Mouse (Mus musculus) C2C12 (cell line): Measurements from ENCODE around the gene Nsd1. TPM values are rescaled to one million over a fixed set of nuclear protein-coding genes. Genes with fewer than 3 reads are reported as not detected.

Experiments
- H3K27me3 ChIP-seq: one replicate; pipeline ENCODE4 v1.6.1; 2011; ENCODE audit not compliant: control insufficient read depth, insufficient read depth, insufficient read length
- H3K36me3 ChIP-seq: one replicate; pipeline ENCODE4 v1.6.1; 2011; ENCODE audit not compliant: control insufficient read depth, insufficient read depth
- H3K4me3 ChIP-seq: one replicate; pipeline ENCODE4 v1.5.1; 2011; ENCODE audit warnings: mild to moderate bottlenecking, control low read depth; ENCODE audit not compliant: poor library complexity, insufficient read depth, severe bottlenecking
- H3K79me2 ChIP-seq: one replicate; pipeline ENCODE4 v1.6.1; 2011; ENCODE audit not compliant: control insufficient read depth, insufficient read depth
- H3K79me3 ChIP-seq: one replicate; pipeline ENCODE4 v1.6.1; 2011; ENCODE audit warnings: low read depth, control low read depth
- H3ac ChIP-seq: one replicate; pipeline ENCODE3; 2011; ENCODE audit warnings: low read depth; ENCODE audit not compliant: control insufficient read depth, insufficient read length
- CEBPB ChIP-seq: IDR thresholded peaks from one replicate; pipeline ENCODE4 v1.6.1; 2011; ENCODE audit warnings: low read depth, mild to moderate bottlenecking, control low read depth, moderate library complexity
- CTCF ChIP-seq: IDR thresholded peaks from one replicate; pipeline ENCODE4 v1.5.1; 2011; ENCODE audit not compliant: control insufficient read depth, insufficient read depth, insufficient read length
- FOSL1 ChIP-seq: IDR thresholded peaks from one replicate; pipeline ENCODE4 v1.8.0; 2011; ENCODE audit warnings: mild to moderate bottlenecking, low read length; ENCODE audit not compliant: poor library complexity, insufficient read depth, severe bottlenecking
- MAX ChIP-seq: IDR thresholded peaks from one replicate; pipeline ENCODE4 v1.6.1; 2011; ENCODE audit warnings: mild to moderate bottlenecking, control low read depth
- MYOD1 ChIP-seq: IDR thresholded peaks from one replicate; pipeline ENCODE4 v1.6.1; 2011; ENCODE audit warnings: low read depth; ENCODE audit not compliant: control insufficient read depth, insufficient read length
- MYOG ChIP-seq: IDR thresholded peaks from one replicate; pipeline ENCODE4 v1.6.1; 2011; ENCODE audit not compliant: control insufficient read depth, insufficient read length; ENCODE audit errors: extremely low read depth
- USF1 ChIP-seq: IDR thresholded peaks from one replicate; pipeline ENCODE4 v1.6.1; 2011; ENCODE audit warnings: low read depth, mild to moderate bottlenecking, control low read depth, moderate library complexity
- polyA plus RNA-seq: library from polyadenylated mRNA; unstranded; fragments of >200 nt; fragmentation: generic; extraction: Trizol; gene quantifications from one replicate; pipeline ENCODE4 v1.2.1, GENCODE M21; 2012; ENCODE audit warnings: missing spikeins

Gene Nsd1
- polyA plus RNA-seq, 1 experiment, result 10.5 TPM

DNA sequence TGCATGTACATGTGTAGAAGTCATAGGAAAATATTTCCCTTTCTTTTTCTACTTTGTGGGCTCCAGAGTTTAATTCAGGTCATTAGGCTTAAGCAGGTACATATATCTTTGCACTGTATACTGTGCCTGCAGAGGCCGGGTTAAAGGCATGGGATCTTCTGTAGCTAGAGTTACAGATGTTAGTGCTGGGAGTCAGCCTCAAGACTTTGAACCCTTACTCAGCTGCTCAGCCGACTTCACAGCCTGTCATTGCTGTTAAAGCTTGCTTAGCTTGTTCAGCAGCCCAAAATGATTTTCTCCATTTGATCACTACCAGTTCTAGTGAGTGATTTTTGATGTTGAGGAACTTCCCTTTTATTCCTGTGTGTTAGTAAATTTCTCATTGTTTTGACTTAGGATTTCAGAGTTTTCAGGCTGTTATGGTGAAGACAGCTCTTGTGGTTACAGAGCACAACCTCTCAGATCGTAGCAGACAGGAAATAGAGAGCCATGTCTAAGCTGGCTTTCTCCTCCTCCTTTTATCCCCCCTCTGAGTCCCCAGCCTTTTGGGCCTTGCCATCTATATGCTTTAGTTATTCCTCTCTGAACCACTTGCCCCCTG, 45.6 kb downstream of the Nsd1 start:
- no peak overlapping the region for H3K4me3 ChIP-seq
- peaks cover 6% of the 10 kb centered on the region for H3K36me3 ChIP-seq
- TF ChIP-seq CTCF, result no peak
- no peak for TF ChIP-seq MYOD1
- no peak for TF ChIP-seq USF1
- TF ChIP-seq CEBPB, result no peak
- TF ChIP-seq MAX, result no peak
- no peak for TF ChIP-seq FOSL1
- TF ChIP-seq MYOG, result no peak
- peaks cover 32% of the 10 kb centered on the region for H3K79me3 ChIP-seq
- H3K79me2 ChIP-seq, result peaks cover 74% of the 10 kb centered on the region
- no peak overlapping the region for H3ac ChIP-seq
- H3K27me3 ChIP-seq, result no peaks in the 10 kb centered on the region

DNA sequence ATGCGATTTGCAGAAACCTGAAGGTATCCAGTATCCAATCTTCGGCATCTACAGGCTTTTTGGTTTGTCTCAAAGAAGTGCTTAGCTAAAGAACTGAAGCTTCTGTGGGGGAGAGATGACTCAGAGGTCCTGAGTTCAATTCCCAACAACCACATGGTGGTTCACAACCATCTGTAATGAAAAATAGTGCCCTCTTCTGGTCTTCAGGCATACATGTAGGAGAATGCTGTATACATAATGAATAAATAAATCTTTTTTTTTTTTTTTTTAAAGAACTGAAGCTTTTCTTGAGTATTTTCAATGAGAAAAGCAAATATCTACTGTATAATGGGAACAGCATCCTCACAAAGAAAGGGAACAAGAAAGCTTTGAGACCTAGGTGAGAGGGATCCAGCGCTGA, 49.1 kb downstream of the Nsd1 start:
- Histone ChIP-seq H3K36me3 (peaks cover 20% of the 10 kb centered on the region), H3ac (no peak overlapping the region), H3K27me3 (no peaks in the 10 kb centered on the region), H3K79me3 (peaks cover 18% of the 10 kb centered on the region), H3K79me2 (peaks cover 45% of the 10 kb centered on the region), H3K4me3 (no peak overlapping the region)
- no peak for TF ChIP-seq USF1
- no peak for TF ChIP-seq MYOD1
- no peak for TF ChIP-seq MAX
- no peak for TF ChIP-seq MYOG
- TF ChIP-seq CEBPB, result no peak
- no peak for TF ChIP-seq CTCF
- no peak for TF ChIP-seq FOSL1

DNA sequence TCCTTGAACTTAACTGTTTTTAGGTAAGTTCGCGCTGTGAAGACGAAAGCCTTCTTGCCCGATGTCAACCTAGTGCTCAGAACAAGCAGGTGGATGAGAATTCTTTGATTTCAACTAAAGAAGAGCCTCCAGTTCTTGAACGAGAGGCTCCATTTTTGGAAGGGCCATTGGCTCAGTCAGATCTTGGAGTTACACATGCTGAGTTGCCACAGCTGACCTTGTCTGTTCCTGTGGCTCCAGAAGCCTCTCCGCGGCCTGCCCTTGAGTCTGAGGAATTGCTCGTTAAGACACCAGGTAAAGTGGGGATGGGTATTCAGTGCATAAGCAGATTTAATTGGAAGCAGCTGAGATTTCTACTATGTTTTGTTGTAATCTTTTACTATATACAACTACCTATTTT, 51.9 kb downstream of the Nsd1 start:
- Histone ChIP-seq H3K36me3 (peaks cover 30% of the 10 kb centered on the region), H3K79me3 (peaks cover 10% of the 10 kb centered on the region), H3K79me2 (peaks cover 22% of the 10 kb centered on the region), H3ac (no peak overlapping the region), H3K4me3 (no peak overlapping the region), H3K27me3 (no peaks in the 10 kb centered on the region)
- TF ChIP-seq CTCF, result no peak
- no peak for TF ChIP-seq CEBPB
- TF ChIP-seq MAX, result no peak
- TF ChIP-seq FOSL1, result no peak
- no peak for TF ChIP-seq MYOG
- no peak for TF ChIP-seq USF1
- TF ChIP-seq MYOD1, result no peak

DNA sequence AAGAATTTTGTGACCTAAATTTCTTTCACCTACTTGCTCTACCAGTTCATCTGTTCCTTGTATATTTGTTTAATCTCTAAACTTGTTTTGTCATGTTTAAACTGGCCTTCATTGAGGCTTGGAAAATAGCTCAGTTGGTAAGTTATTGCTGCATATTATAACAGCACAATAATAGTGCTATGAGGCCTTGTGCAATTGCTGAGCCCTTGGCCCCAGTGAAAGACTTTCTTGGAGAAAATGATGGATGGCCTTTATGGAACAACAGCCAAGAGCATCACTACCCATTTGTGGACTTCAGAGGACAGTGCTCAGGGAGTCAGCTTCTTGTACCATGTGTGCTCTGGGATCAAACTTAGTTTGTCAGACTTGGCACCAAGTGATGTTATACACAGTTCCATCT, 52.5 kb downstream of the Nsd1 start:
- Histone ChIP-seq H3K27me3 (no peaks in the 10 kb centered on the region), H3ac (no peak overlapping the region), H3K79me3 (peaks cover 10% of the 10 kb centered on the region), H3K4me3 (no peak overlapping the region), H3K36me3 (peaks cover 30% of the 10 kb centered on the region), H3K79me2 (peaks cover 16% of the 10 kb centered on the region)
- no peak for TF ChIP-seq FOSL1
- no peak for TF ChIP-seq MAX
- TF ChIP-seq CEBPB, result no peak
- TF ChIP-seq MYOG, result no peak
- no peak for TF ChIP-seq CTCF
- TF ChIP-seq MYOD1, result no peak
- no peak for TF ChIP-seq USF1

DNA sequence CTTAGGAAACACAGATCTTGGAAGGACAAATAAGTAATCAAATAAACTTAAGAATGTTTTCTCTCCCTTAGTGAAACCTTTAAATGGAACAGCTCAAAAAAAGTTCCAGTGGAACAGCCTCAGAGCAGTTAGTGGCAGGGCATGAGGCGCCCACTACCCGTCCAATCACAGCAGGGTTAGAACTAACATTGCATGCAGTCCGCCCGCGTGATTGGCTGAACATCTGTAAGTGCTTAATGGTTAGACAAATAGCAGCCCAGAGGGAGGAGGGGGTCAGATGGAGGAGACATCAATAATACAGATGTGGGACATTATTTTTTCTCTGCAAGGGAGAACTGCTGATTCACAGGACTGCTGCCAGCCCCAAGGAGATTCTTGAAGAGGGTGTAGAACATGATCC, 67.6 kb downstream of the Nsd1 start:
- no peaks in the 10 kb centered on the region for H3K27me3 ChIP-seq
- TF ChIP-seq MYOD1 (no peak), FOSL1 (no peak), CTCF (no peak), MYOG (no peak)
- H3K36me3 ChIP-seq, result peaks cover 26% of the 10 kb centered on the region
- no peak overlapping the region for H3ac ChIP-seq
- H3K79me2 ChIP-seq, result no peaks in the 10 kb centered on the region
- no peak overlapping the region for H3K4me3 ChIP-seq
- H3K79me3 ChIP-seq, result no peaks in the 10 kb centered on the region

DNA sequence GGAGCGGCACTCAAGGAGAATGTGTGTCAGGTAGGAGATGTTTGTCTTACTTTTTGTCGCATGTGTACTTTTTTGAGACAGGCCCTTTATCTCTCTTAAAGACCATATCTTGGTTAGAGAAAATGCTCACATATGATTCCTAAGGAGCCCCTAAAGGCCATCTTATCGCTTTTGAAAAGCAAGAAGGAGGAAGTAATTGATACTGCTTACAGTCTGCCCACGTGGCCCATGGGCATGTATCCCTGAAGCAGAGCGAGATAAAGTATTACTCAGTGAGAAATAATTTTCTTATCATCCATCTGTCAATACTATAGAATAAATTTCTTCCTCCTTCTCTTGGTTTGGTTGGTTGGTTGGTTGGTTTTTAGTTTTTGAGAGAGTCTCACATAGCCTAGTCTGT, 68.1 kb downstream of the Nsd1 start:
- H3K36me3 ChIP-seq, result peaks cover 27% of the 10 kb centered on the region
- H3K79me3 ChIP-seq, result no peaks in the 10 kb centered on the region
- H3K27me3 ChIP-seq, result no peaks in the 10 kb centered on the region
- no peak overlapping the region for H3ac ChIP-seq
- H3K4me3 ChIP-seq, result no peak overlapping the region
- TF ChIP-seq MAX, result no peak
- H3K79me2 ChIP-seq, result no peaks in the 10 kb centered on the region
